Mouse (Mus musculus) gastrocnemius, adult 8-10 months (tissue): ENCODE results near the gene Gjd2. TPM values are rescaled to one million over a fixed set of nuclear protein-coding genes. Genes with fewer than 3 reads are reported as not detected.

Experiments
- DNase-seq, 2 experiments: peaks; one replicate each; pipeline ENCODE4 v3.0.0; 2022; ENCODE audit warnings: low spot score in 2 of 2
- total RNA-seq, 4 experiments: library from RNA; stranded (reverse); gene quantifications; 2 replicates each; pipeline ENCODE4 v1.2.4; 2022

Gene Gjd2
- not detected for total RNA-seq

DNA sequence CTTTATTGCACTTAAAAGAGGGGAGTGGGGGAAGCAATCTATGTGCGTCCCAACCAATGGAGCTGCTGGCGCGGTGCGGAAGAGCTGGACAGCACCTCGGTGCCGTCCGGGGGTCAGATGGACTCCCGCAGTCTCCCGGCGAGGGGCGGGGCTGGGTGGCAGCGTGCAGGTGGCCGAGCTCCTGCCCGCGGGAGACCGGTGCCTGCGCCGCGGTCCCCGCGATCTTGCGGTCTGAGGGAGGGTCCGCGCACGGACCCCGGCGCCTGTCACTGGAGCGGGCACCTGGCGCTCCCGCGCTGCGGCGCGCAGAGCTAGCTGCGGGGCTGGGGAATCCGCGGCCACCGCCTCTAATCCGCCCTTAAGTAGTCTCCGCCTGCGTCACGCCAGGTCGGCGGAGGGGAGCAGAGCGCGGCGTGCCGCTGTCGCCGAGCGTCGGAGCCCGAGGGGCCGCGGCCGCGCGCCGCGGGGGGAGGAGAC lies at the start of gene Gjd2:
TSS of gene Gjd2 (minus strand) at position 325 of the 477 bp plus-strand sequence.
- DNase-seq, result no peak

DNA sequence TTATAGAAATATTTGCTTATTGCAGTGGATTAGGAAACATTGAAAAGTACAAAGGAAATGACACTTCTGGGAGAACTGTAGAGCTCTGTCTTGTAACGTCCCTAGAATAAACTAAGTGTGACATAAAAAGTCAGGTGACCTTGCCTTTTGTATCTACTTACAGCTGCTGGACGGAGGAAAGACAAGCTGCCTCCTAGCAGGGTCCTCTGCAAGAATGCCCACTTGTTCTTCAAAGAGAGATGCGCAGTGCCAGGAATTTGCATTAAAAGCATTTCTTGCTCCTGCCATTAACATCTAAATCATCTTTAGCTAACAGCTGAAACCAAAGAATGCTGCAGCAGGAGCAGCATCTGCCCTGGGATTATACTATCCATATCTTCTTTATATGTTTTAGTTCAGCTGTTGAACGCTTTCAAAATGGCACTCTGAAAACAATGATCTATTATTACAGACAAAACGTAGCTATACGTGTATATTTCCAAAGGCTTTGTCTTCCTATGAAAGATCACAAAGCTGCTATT lies 46.7 kb upstream of the Gjd2 start:
- no peak for DNase-seq

DNA sequence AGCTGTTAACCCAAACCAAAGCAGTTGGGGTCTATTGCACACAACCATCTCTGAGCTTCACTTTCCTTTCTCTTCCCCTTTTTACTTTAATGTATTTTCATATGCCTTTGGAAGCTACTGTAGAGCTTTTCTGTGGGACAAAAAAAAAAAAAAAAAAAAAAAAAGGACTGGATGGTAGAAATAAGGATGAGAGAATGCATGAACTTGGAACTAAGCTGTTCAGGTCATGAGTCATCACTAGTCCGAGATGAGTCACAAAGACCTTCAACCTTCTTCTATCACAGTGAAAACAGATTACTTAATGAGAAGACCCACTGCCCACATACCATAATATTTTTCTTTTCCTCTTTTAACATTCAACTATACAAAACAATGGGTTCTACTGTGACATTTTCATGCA lies 46.2 kb upstream of the Gjd2 start:
- no peak for DNase-seq

DNA sequence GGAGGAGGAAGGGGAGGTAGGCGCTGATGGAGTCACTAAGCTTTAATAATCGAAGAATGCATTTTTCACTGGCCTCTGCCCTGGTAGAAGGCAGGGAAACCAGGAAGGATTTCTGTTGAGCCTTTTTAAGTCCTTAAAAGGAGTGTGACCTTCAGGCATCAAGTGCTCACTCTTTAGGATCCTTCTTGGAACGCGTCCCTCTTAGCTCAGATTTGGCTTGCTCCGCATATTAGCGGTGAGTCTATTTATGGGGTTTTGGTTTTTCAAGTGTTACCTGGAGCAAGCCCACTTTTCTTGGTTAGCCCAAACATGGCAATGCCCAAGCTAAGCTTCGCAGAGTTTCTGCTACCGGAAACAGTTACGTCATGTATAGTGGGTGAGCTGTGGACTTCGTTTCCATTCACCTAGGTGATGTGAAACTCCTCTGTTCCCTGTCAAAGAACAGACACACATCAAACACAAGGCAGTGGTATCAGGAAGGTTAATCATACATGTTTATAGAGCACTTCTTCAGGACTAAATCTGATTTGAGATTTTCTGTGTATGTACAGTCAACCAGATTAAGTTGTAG lies 44.9 kb upstream of the Gjd2 start:
- DNase-seq, result no peak

DNA sequence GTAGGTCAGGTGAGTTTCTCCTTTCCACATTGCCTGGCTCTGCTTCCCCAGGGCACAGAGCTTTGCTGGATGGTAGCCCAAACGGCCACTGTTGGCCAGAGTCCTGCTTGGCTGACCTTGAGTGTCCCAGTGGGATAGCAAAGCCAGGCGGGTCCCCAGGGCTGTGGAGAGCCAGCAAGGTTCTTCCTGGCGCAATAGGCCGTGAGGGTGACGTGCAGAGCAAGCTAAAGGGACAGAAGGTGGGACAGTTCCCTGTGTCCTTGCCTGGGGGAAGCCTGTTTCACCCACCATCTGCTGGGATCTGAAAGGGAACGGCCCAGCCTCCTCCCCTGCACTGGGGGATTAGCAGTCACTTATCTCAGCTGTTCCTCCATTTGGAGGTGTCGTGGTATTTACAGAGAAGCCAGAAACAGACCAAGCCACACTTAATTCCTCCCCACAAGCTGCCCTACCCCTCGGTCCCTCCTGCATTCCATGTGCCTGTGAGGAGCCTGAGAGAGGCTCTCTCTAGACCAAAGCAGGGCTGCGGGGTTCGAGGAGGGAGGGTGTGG lies 44.0 kb upstream of the Gjd2 start:
- peak; percentile 52 to 75 for DNase-seq

DNA sequence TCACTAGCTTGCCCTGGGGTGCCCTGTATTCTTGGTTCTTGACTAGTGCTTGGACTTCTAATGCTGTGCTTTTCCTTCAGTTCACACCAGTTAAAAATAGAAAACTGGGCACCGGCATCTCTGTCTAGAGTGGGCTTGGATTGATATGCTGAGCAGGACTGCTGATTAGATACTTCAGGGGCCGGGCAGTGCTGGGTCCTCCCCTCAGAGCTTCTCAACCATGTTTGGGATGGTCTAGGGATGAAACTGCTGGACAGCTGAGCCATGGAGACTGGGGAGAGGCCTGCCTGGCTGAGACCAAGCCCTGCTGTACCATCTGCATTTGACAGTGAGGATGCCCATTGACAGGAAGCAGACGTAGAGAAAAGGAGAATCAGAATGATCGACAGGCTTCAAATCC lies 40.7 kb upstream of the Gjd2 start:
- no peak for DNase-seq

DNA sequence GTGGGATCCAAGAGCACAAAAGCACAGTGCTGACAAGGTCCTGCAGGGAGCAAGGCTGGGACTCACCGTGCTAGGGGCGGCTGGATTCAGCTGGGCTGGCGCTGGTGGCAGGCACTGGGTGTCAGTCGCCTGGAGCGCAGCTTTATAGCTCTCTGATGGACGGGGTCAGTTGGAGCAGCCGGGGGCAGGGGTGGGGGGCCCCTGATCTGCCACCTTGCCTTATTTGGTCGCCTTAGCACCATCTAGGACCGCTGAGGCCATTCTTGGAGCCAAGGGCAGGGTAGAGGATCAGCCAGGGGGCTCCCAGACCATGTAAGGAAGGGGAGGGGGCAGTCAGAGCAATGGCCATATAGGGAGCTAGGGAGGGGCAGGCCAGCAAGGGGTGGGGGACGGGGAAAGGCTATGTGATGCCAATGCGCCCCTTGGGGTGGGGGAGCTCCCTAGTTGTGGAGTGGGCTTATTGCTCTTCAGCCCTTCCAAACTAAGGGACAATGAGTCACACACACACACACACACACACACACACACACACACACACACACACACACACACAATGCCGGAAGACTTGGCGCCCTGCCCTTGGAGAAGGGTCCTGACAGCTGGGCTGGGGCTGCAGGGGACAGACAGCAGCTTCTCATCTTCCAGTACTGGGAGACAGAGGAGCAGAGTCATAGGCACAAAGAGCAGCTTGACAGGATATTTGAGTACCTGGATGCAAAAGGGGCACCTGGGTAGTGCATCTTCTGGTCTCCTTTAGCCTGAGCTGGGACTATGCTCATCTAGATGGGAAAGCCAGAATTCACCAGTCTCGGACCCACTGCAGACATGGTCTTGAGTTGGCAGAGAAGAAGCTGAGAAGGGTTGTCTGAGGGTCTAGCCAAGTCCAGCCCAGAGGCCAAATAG lies 39.5 kb upstream of the Gjd2 start, which contains the start of gene Actc1:
TSS of gene Actc1 (minus strand) at position 853 of the 903 bp plus-strand sequence.
- DNase-seq, result no peak

DNA sequence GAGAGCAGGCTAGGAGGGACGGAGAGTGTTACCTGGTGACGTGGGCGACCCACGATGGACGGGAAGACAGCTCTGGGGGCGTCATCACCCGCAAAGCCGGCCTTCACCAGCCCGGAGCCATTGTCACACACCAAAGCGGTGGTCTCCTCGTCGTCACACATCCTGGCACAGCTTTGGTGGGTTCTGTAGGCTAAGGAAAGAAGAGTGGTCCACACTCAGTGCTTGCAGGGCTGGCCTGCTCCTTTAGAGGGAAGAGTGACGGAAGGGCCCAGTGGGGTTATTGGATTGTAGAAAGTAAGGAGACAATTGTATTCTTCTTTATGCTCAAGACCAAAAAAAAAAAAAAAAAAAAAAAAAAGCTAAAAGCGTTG lies 38.4 kb upstream of the Gjd2 start:
- no peak for DNase-seq

DNA sequence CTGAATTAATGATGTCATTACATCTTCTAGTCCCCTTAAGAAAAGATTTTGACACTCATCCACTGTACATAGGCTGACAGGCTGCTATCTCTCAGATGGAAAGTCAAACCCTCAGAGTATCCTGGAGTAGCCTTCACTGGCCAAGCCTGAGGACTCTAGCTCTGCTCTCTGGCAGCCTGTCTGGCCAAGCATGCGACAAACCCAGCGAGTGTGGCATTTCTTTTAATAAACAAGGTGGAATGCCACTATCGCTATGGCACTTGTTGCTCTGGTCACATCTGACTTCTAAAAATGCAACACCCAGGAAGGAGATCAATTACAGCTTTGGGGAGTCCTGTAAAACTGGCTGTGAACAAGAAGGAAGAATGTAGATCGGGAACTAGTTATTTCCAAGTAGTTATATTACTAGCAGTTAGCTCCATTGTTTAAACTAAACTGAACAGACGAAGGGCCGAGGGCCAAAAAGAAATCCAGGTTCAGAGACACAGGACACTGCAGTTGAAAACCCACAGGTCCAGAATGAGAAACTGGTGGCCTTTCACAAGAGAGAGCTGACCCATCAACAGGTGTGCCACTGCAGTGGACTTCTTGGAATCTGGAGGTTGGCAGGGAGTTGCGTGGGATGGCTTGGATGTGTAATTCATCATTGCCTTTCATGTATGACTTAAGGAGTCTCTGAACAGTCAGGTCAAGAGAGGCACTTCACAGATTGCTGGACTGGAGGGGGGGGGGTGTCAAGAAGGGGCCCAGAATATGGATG lies 37.9 kb upstream of the Gjd2 start:
- DNase-seq, result no peak

DNA sequence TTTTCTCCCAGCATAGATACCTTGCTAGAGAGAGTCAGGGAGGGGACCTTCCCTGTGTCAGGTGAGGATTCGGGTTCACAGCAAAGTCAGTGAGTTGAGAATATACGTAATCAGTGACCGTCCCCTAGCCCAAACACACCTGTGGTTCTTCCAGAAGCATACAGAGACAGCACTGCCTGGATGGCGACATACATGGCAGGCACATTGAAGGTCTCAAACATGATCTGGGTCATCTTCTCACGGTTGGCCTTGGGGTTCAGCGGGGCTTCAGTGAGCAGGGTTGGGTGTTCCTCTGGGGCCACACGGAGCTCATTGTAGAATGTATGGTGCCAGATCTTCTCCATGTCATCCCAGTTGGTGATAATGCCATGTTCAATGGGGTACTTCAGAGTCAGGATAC lies 36.7 kb upstream of the Gjd2 start:
- DNase-seq, result no peak

DNA sequence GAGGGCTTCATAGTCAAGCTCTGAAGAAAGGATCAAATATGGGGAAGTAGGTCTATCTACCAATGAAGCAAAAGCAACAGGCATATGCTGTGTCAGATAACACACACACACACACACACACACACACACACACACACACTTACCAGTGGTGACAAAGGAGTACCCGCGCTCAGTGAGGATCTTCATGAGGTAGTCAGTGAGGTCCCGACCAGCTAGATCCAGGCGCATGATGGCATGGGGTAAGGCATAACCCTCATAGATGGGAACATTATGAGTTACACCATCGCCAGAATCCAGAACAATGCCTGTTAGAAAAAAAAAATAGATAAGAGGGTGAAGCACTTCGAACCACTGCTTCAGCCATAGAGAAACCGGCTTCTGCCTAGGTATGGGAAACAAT lies 36.0 kb upstream of the Gjd2 start:
- DNase-seq, result no peak

DNA sequence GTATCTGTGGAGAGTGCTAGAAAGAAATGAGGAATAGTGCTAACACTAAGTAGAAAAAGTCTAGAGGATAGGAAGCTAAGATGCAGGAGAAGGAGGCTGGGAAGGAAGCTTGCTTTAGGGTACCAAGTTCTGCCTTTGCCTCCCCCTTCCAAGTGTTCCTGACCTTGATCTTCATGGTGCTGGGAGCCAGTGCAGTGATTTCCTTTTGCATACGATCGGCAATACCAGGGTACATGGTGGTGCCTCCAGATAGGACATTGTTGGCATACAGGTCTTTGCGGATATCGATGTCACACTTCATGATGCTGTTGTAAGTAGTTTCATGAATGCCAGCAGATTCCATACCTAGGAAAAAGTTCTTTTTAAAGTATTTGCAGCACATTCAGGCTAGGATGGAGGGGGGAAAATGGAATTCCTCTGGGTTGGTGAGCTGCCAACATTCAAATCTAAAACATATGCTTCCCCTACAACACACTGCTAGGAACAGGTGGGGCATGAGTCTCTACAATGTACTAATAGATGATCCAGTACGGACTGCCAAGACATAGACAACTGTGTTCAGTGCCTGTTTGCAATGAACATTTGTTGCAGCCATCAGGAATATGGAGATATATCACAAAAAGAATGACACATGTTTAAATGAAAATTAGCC lies 34.7 kb upstream of the Gjd2 start:
- DNase-seq, result no peak

DNA sequence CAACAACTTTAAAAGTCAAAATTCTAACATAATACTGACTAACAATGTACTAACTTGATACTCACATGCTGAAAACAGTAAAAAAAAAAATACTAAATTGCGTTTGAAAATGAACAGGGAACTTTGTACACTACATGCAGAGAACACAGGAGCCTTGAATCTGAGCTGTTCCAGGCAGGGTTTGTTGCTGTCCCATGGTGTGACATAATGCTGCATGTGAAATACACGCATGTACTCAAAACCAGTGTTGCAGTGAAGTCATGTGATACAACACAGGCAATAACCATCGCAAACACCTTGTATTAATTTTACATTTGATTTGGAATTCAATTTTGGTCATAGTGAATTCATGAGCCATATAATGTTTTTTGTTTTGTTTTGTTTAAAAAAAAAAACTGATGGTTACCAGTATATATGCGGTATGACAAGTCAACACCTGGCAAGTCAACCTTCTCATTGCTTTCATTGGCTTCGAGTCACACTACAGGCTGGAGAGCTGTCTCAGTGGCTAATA lies 32.8 kb upstream of the Gjd2 start:
- DNase-seq, result no peak

DNA sequence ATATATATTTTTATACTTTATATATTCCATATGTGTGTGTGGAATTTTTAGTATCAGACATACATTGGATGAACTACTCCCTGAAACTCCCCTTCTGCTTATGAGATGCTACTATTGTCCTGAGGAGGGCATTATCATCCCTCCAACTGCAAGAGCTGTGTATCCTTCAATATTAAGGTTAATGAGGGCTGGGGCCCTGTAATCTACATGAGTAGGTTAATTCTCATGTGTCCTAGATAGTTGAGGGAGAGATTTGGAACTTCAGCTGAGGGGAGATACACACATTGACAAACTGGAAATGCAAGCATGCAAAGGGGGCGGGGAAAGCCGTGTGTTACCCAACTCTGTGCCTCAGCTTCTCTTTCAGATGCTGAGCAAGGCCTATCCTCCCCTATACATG lies 24.5 kb upstream of the Gjd2 start:
- DNase-seq, result no peak

DNA sequence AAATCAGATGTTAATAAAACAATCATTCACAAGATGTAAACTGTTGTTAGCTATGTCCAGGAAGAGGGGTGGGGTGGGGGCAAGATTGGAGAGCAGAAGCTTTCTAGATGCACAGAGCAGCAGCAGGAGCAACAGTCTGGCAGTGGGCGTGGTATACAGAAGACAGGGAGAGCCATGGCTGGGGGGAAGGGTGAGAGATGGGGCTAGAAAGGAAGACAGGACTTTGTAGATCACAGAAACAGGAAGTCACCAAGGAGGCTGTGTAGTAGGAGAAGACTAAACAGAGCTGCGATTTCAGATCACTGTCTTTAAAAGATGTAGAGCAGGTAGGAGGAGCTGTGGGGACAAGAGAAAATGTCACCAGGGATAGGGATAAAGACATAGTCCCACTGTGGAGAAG lies 18.8 kb upstream of the Gjd2 start:
- DNase-seq, result no peak

DNA sequence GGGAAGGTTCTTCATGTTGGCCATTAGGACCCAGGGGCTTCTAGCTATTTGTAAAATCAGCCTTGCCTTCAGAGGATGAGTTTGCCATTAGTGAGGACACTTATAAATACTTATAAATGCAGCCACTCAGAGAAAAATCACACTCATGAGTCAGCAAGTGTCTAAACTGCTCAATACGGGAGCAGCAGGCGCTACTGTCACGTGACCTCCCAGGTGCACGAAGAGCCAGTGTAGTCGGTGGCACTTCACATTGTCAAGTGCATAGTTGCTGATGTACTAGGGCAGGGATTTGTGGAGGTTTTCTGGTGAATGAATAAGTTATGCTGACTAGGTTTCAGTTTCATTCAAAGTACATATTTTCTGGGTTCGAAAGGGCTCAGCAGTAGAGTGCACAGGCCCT lies 10.0 kb upstream of the Gjd2 start:
- DNase-seq, result no peak

DNA sequence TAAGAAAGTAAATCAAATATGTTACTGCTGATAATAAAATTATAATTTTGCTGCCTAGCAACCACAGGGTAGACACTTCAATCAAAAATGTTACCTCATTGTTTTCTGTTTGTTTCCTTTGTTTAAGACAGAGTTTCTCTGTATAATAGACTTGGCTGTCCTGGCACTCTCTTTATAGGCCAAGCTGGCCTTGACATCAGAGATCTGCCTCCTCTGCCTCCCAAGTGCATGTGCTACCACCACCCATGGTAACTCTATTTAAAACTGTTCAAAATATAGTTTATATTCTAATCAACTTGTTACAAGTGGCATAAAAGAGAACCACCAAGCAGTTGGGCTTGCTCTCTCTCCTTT lies 6.8 kb upstream of the Gjd2 start:
- DNase-seq, result no peak

DNA sequence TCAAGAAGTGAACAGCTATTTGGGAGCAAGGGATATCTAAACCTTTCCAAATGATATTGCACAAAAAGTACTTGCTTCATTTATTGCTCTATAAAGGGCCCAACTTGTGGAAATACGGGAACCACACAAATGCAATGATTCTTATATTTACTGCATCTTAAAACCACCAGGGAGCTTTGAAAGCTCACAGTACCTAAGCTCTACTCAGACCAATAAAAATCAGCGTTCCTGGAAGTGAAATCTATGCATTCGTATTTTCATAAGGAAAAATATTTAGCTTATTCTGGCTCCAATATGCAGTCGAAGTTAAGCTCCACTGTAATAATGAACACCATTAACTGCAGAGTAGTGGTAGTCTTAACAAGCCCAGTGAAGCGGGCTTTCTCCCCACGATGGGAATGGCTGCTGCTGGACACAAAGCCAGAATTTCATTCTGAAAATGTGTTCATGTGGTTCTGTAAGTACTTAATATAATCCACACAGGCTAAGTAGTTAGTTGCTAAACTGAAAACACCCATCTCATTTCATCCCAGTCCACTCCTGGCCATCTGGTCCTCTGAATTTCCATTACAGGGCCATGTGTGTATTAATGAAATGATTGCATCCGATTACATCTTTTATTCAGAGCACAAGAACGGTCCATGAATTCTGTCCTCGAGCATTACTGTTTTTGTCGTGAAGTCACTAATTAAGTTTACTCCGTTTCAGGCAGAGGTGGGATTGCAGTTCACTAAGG lies 6.2 kb upstream of the Gjd2 start:
- DNase-seq, result no peak

DNA sequence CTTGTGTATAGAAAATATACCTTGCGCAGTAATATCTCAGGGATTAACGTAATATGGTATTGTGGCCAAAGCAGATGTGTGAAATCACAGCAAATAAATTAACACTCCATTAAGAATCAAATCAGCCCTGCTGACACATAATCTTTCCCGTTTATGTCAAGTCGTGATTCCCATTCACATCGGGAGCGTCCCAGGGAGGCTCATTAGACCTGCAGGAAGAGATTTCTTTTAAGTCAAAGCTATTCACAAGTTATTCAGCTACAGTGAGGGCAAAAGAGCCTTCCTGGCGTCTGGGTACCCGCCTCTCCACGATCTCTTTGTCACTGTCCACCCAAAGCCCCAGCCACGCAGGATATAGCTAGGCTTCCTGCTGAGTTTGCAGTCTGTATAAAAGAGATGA lies 4.7 kb upstream of the Gjd2 start:
- DNase-seq, result no peak

DNA sequence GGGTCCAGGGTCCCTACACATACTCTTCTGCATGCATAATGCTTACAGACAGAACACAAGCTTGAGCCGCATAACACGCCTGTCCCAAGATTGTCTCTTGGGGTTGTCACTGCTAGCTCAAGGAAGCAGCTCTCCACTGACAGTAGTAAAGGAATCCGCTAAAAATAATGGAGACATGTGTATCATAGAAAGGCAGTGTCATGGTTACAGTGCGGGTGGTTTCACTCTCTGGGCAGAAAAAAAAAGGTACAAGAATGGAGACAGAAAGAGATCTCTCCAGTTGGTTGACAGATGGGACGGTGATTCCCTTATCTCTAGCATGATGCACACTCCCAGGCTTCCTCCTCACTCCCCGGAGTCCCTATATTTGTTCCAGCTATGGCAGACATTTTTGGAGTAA lies 1.4 kb upstream of the Gjd2 start:
- no peak for DNase-seq
